Mouse (Mus musculus): ENCODE results near the gene Slc15a3.

DNA sequence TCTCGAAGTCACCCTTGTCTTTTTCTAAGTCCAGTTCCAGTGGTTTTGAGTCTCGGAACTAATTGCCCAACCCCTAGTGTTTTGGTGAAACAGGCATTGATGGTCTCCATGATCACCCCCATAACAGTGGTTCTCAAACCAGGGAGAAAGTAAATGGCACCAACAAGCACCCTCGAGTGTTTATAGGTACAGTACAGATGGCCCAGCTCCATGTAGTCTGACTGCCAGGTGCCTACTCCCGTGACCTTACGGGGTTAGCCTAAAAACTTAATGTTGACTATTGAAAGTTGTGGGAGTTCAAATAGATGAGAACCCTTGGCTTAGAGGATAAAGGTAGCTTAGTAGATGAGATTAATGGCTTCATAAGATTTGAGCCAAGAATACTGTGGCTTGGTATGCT is 61.5 kb downstream of the Slc15a3 start:
- no peak for TF ChIP-seq GATA1 (IDR thresholded peaks at IDR 0.05; ENCODE audit: low read length)
- no peak for TF ChIP-seq TAL1 (IDR thresholded peaks at IDR 0.05; ENCODE audit: low read length)

Data from erythroblast, embryonic 14.5 days (primary cell).